Mouse (Mus musculus) midbrain, postnatal 0 days (tissue): ENCODE measurements around the gene Vcpkmt. TPM values are rescaled to one million over a fixed set of nuclear protein-coding genes. Genes with fewer than 3 reads are reported as not detected.

Source experiments
- ATAC-seq: fragments of 200-750 bp; cut with Nextera tagmentation; 2 replicates; pipeline ENCODE4 v1.8.0; 2017; ENCODE audit warnings: moderate number of reproducible peaks, mild to moderate bottlenecking, moderate TSS enrichment, moderate library complexity; ENCODE audit not compliant: low FRiP score
- DNase-seq: peaks from one replicate; pipeline ENCODE4 v3.0.0-alpha.2; 2015; ENCODE audit warnings: low spot score
- H3K27ac ChIP-seq: fragments of 300-500 bp; sonication (generic); 2 replicates; pipeline ENCODE4 v1.5.1; 2014; ENCODE audit warnings: low read depth, mild to moderate bottlenecking, low read length, mixed read lengths
- H3K27me3 ChIP-seq: fragments of 300-500 bp; sonication (generic); 2 replicates; pipeline ENCODE4 v1.6.1; 2014; ENCODE audit warnings: low read length, control low read depth, mixed read lengths; ENCODE audit not compliant: insufficient read depth
- H3K36me3 ChIP-seq: fragments of 300-500 bp; sonication (generic); 2 replicates; pipeline ENCODE4 v1.6.1; 2014; ENCODE audit warnings: low read length, control low read depth, mixed read lengths; ENCODE audit not compliant: insufficient read depth
- H3K4me1 ChIP-seq: fragments of 300-500 bp; sonication (generic); 2 replicates; pipeline ENCODE4 v1.6.1; 2014; ENCODE audit warnings: mild to moderate bottlenecking, control low read depth, antibody characterized with exemption, low read length, mixed read lengths; ENCODE audit not compliant: insufficient read depth
- H3K4me2 ChIP-seq: fragments of 300-500 bp; sonication (generic); 2 replicates; pipeline ENCODE4 v1.6.1; 2014; ENCODE audit warnings: low read depth, mild to moderate bottlenecking, low read length, mixed read lengths; ENCODE audit not compliant: poor library complexity, severe bottlenecking
- H3K4me3 ChIP-seq: fragments of 300-500 bp; sonication (generic); 2 replicates; pipeline ENCODE4 v1.5.1; 2014; ENCODE audit warnings: low read depth, mild to moderate bottlenecking, low read length, moderate library complexity
- H3K9ac ChIP-seq: fragments of 300-500 bp; sonication (generic); replicated peaks from 2 replicates; pipeline ENCODE4 v1.6.1; 2014; ENCODE audit warnings: mild to moderate bottlenecking, low read length, moderate library complexity, mixed read lengths; ENCODE audit not compliant: poor library complexity, severe bottlenecking
- H3K9me3 ChIP-seq: fragments of 300-500 bp; sonication (generic); 2 replicates; pipeline ENCODE4 v1.6.1; 2016; ENCODE audit warnings: low read length, control low read depth
- CTCF ChIP-seq: IDR thresholded peaks from 2 replicates; pipeline ENCODE4 v1.5.1; 2016; ENCODE audit warnings: antibody characterized with exemption, mild to moderate bottlenecking
- WGBS: fragments of 180-500 bp; shearing (Covaris S2); extraction: QIAGEN DNeasy Blood & Tissue Kit; methylation state at CpG from one replicate; pipeline ENCODE4 v1.1.7; 2014; 5-methylcytosine and 5-hydroxymethylcytosine counted together
- polyA plus RNA-seq: library from polyadenylated mRNA; unstranded; fragments of >200 nt; fragmentation: Nextera tagmentation; extraction: Ambion mirVana; gene quantifications from 2 replicates; pipeline ENCODE4 v1.2.1, GENCODE M21; 2015
- total RNA-seq: library from RNA; depleted of rRNA; stranded (reverse); fragments of >200 nt; gene quantifications from 2 replicates; pipeline ENCODE4 v1.2.3, GENCODE M21; 2014

Vcpkmt gene
- total and polyA plus RNA-seq, 2 experiments from 2014 or later = 9.4 to 32.5 TPM

- Histone ChIP-seq H3K27ac (no peak overlapping the region), H3K9me3 (no peaks in the 10 kb centered on the region), H3K9ac (no peak overlapping the region), H3K4me3 (no peak overlapping the region), H3K4me2 (no peak overlapping the region), H3K27me3 (no peaks in the 10 kb centered on the region), H3K4me1 (no peaks in the 10 kb centered on the region), H3K36me3 (no peaks in the 10 kb centered on the region)
- ATAC-seq (no peak), DNase-seq (no peak)
- TF ChIP-seq CTCF = no peak
- WGBS = 96% methylated on average over 8 of the region's 8 CpGs
Measured at GRCm38 (mm10) chr12:69542376-69542775, 40.5 kb downstream of the Vcpkmt start.

- H3K9me3 ChIP-seq = no peaks in the 10 kb centered on the region
- 83% methylated on average over 8 of the region's 8 CpGs for WGBS
- H3K36me3 ChIP-seq = no peaks in the 10 kb centered on the region
- no peak overlapping the region for H3K4me3 ChIP-seq
- DNase-seq = no peak
- no peak overlapping the region for H3K4me2 ChIP-seq
- H3K27me3 ChIP-seq = no peaks in the 10 kb centered on the region
- H3K27ac ChIP-seq = no peak overlapping the region
- TF ChIP-seq CTCF = no peak
- no peak for ATAC-seq
- H3K9ac ChIP-seq = no peak overlapping the region
- H3K4me1 ChIP-seq = no peaks in the 10 kb centered on the region
Measured at GRCm38 (mm10) chr12:69541663-69542062, 41.2 kb downstream of the Vcpkmt start.

GRCm38 (mm10) chr12:69539353-69539752 lies 43.5 kb downstream of the Vcpkmt start:
- Histone ChIP-seq H3K27me3 (no peaks in the 10 kb centered on the region), H3K36me3 (no peaks in the 10 kb centered on the region), H3K9ac (no peak overlapping the region), H3K4me2 (no peak overlapping the region), H3K4me3 (no peak overlapping the region), H3K27ac (0 out of 2 replicates have a peak overlapping the region, but pooled peaks have one; percentile 47), H3K9me3 (no peaks in the 10 kb centered on the region), H3K4me1 (no peaks in the 10 kb centered on the region)
- ATAC-seq (no peak), DNase-seq (no peak)
- WGBS = 61% methylated on average over 7 of the region's 7 CpGs
- no peak for TF ChIP-seq CTCF

- Histone ChIP-seq H3K9ac (no peak overlapping the region), H3K9me3 (no peaks in the 10 kb centered on the region), H3K4me3 (no peak overlapping the region), H3K36me3 (no peaks in the 10 kb centered on the region), H3K4me2 (no peak overlapping the region), H3K27ac (peak overlapping the region; percentile 55), H3K27me3 (no peaks in the 10 kb centered on the region), H3K4me1 (no peaks in the 10 kb centered on the region)
- WGBS = 68% methylated on average over 4 of the region's 4 CpGs
- TF ChIP-seq CTCF = no peak
- no peak for ATAC-seq
- no peak for DNase-seq
Measured at GRCm38 (mm10) chr12:69538362-69538950, 44.4 kb downstream of the Vcpkmt start.

DNA sequence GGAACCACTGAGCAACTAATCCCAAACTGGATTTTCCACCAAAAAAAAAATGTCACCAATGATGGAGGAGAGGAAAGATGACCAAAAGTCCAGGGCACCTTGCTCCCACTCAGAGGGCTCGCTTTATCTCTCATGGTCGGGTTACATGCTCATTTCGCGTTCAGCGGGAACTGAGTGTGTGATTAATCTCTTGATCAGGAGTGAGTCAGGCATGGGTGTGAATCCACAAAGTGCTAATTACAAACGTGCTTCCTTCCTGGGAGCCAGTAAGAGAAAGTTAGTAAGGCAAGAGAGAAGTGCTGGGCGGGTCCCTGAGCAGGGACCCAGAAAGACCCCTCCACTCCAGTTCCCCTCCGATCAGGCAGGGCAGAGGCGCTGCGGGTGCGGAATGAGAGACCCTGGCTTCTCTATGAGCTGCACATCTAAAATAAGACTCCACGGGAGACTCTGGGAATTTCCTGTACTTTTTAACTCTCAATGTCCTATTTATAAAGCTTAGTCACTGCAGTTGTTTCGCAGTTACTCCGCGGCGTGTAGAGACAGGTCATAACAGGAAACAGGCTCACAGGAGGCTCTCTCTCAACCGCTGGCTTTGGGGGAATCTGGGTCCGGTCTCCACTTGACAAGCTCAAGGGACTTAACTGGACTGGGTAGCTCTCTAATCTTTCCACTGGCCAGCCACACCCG lies 45.0 kb downstream of the Vcpkmt start:
- Histone ChIP-seq H3K4me1 (no peaks in the 10 kb centered on the region), H3K4me3 (no peak overlapping the region), H3K36me3 (no peaks in the 10 kb centered on the region), H3K9ac (no peak overlapping the region), H3K9me3 (no peaks in the 10 kb centered on the region), H3K4me2 (peak overlapping the region; percentile 20; the same call in 1 of the 2 replicates), H3K27ac (peak overlapping the region; percentile 55), H3K27me3 (no peaks in the 10 kb centered on the region)
- TF ChIP-seq CTCF = no peak
- ATAC-seq = no peak
- 61% methylated on average over 19 of the region's 19 CpGs for WGBS
- DNase-seq = no peak

GRCm38 (mm10) chr12:69537243-69537674 lies 45.6 kb downstream of the Vcpkmt start:
- no peaks in the 10 kb centered on the region for H3K27me3 ChIP-seq
- DNase-seq (peak; percentile 49), ATAC-seq (no peak)
- 28% methylated on average over 10 of the region's 10 CpGs for WGBS
- H3K4me3 ChIP-seq = no peak overlapping the region
- H3K4me2 ChIP-seq = peak overlapping the region; percentile 20; the same call in 1 of the 2 replicates
- H3K9me3 ChIP-seq = no peaks in the 10 kb centered on the region
- H3K9ac ChIP-seq = no peak overlapping the region
- H3K36me3 ChIP-seq = no peaks in the 10 kb centered on the region
- no peaks in the 10 kb centered on the region for H3K4me1 ChIP-seq
- H3K27ac ChIP-seq = peak overlapping the region; percentile 33; the same call in 1 of the 2 replicates
- no peak for TF ChIP-seq CTCF
